Mouse (Mus musculus) forebrain, embryonic 16.5 days (tissue): ENCODE data around the gene Sf1. TPM values are rescaled to one million over a fixed set of nuclear protein-coding genes. Genes with fewer than 3 reads are reported as not detected.

Source experiments
- ATAC-seq: fragments of 200-750 bp; cut with Nextera tagmentation; 2 replicates; pipeline ENCODE4 v1.8.0; 2017; ENCODE audit warnings: mild to moderate bottlenecking, moderate library complexity
- H3K27ac ChIP-seq: fragments of 300-500 bp; sonication (generic); 2 replicates; pipeline ENCODE4 v1.5.1; 2014; ENCODE audit warnings: low read length, control low read depth
- H3K27me3 ChIP-seq: fragments of 300-500 bp; sonication (generic); replicated peaks from 2 replicates; pipeline ENCODE4 v1.6.1; 2014; ENCODE audit warnings: low read length; ENCODE audit not compliant: control insufficient read depth, insufficient read depth
- H3K36me3 ChIP-seq: fragments of 300-500 bp; sonication (generic); 2 replicates; pipeline ENCODE4 v1.6.1; 2014; ENCODE audit not compliant: control insufficient read depth, insufficient read depth
- H3K4me1 ChIP-seq: fragments of 300-500 bp; sonication (generic); replicated peaks from 2 replicates; pipeline ENCODE4 v1.6.1; 2014; ENCODE audit warnings: low read length; ENCODE audit not compliant: control insufficient read depth, insufficient read depth
- H3K4me2 ChIP-seq: fragments of 300-500 bp; sonication (generic); 2 replicates; pipeline ENCODE4 v1.6.1; 2014; ENCODE audit warnings: mild to moderate bottlenecking, low read length, control low read depth
- H3K4me3 ChIP-seq: fragments of 300-500 bp; sonication (generic); replicated peaks from 2 replicates; pipeline ENCODE4 v1.5.1; 2014; ENCODE audit warnings: mild to moderate bottlenecking, low read length, control low read depth
- H3K9ac ChIP-seq: fragments of 300-500 bp; sonication (generic); replicated peaks from 2 replicates; pipeline ENCODE4 v1.6.1; 2014; ENCODE audit warnings: low read depth, low read length, control low read depth
- H3K9me3 ChIP-seq: fragments of 300-500 bp; sonication (generic); 2 replicates; pipeline ENCODE4 v1.6.1; 2016; ENCODE audit warnings: low read length; ENCODE audit not compliant: control insufficient read depth
- WGBS: fragments of 180-500 bp; shearing (Covaris S2); extraction: QIAGEN DNeasy Blood & Tissue Kit; methylation state at CpG from one replicate; pipeline ENCODE4 v1.1.7; 2014; 5-methylcytosine and 5-hydroxymethylcytosine counted together
- polyA plus RNA-seq: library from polyadenylated mRNA; unstranded; fragments of >200 nt; fragmentation: Nextera tagmentation; extraction: Ambion mirVana; gene quantifications from 2 replicates; pipeline ENCODE4 v1.2.1, GENCODE M21; 2015

Sf1 gene
- polyA plus RNA-seq, 1 experiment from 2014 or later, result 122 TPM

- Histone ChIP-seq H3K9me3 (no peaks in the 10 kb centered on the region), H3K4me1 (peaks cover 27% of the 10 kb centered on the region), H3K9ac (peak overlapping the region; percentile 89; the same call in 1 of the 2 replicates), H3K4me2 (peak overlapping the region; percentile 96), H3K4me3 (peak overlapping the region; percentile 96), H3K27ac (no peak overlapping the region), H3K36me3 (peaks cover 28% of the 10 kb centered on the region), H3K27me3 (no peaks in the 10 kb centered on the region)
- no peak for ATAC-seq
- WGBS, result 0% methylated on average over 2 of the region's 2 CpGs
Observed at GRCm38 (mm10) chr19:6364842-6365241, 1.4 kb downstream of the Sf1 start.

GRCm38 (mm10) chr19:6370175-6370574 lies 6.7 kb downstream of the Sf1 start:
- H3K27ac ChIP-seq, result no peak overlapping the region
- peaks cover 69% of the 10 kb centered on the region for H3K36me3 ChIP-seq
- no peak overlapping the region for H3K4me3 ChIP-seq
- no peaks in the 10 kb centered on the region for H3K9me3 ChIP-seq
- 89% methylated on average over 2 of the region's 2 CpGs for WGBS
- no peak overlapping the region for H3K9ac ChIP-seq
- H3K27me3 ChIP-seq, result no peaks in the 10 kb centered on the region
- no peak for ATAC-seq
- H3K4me2 ChIP-seq, result no peak overlapping the region
- peaks cover 16% of the 10 kb centered on the region for H3K4me1 ChIP-seq

- H3K27me3 ChIP-seq, result no peaks in the 10 kb centered on the region
- no peaks in the 10 kb centered on the region for H3K9me3 ChIP-seq
- H3K4me2 ChIP-seq, result no peak overlapping the region
- H3K9ac ChIP-seq, result no peak overlapping the region
- WGBS, result 93% methylated on average over 3 of the region's 3 CpGs
- peaks cover 73% of the 10 kb centered on the region for H3K36me3 ChIP-seq
- peaks cover under 1% of the 10 kb centered on the region; the same call in 1 of the 2 replicates for H3K4me1 ChIP-seq
- no peak for ATAC-seq
- H3K4me3 ChIP-seq, result no peak overlapping the region
- no peak overlapping the region for H3K27ac ChIP-seq
Observed at GRCm38 (mm10) chr19:6372433-6372832, 8.9 kb downstream of the Sf1 start.

GRCm38 (mm10) chr19:6373539-6374400 lies 10.3 kb downstream of the Sf1 start:
- H3K27me3 ChIP-seq, result no peaks in the 10 kb centered on the region
- H3K9me3 ChIP-seq, result no peaks in the 10 kb centered on the region
- peak; percentile 31; the same call in 1 of the 2 replicates for ATAC-seq
- peaks cover 66% of the 10 kb centered on the region for H3K36me3 ChIP-seq
- 68% methylated on average over 12 of the region's 12 CpGs for WGBS
- H3K9ac ChIP-seq, result no peak overlapping the region
- H3K4me1 ChIP-seq, result no peaks in the 10 kb centered on the region
- no peak overlapping the region for H3K4me3 ChIP-seq
- H3K27ac ChIP-seq, result no peak overlapping the region
- H3K4me2 ChIP-seq, result no peak overlapping the region

GRCm38 (mm10) chr19:6374571-6374970 lies 11.1 kb downstream of the Sf1 start:
- Histone ChIP-seq H3K9me3 (no peaks in the 10 kb centered on the region), H3K9ac (no peak overlapping the region), H3K4me3 (no peak overlapping the region), H3K27ac (no peak overlapping the region), H3K4me2 (no peak overlapping the region), H3K27me3 (no peaks in the 10 kb centered on the region), H3K4me1 (no peaks in the 10 kb centered on the region), H3K36me3 (peaks cover 63% of the 10 kb centered on the region)
- ATAC-seq, result no peak
- 97% methylated on average over 10 of the region's 10 CpGs for WGBS

- ATAC-seq, result 0 out of 2 replicates have a peak, but pooled peaks have one; percentile 15
- H3K4me1 ChIP-seq, result no peaks in the 10 kb centered on the region
- H3K9ac ChIP-seq, result no peak overlapping the region
- H3K4me2 ChIP-seq, result no peak overlapping the region
- peaks cover 61% of the 10 kb centered on the region for H3K36me3 ChIP-seq
- H3K9me3 ChIP-seq, result no peaks in the 10 kb centered on the region
- no peaks in the 10 kb centered on the region for H3K27me3 ChIP-seq
- H3K4me3 ChIP-seq, result no peak overlapping the region
- H3K27ac ChIP-seq, result no peak overlapping the region
- WGBS, result 91% methylated on average over 39 of the region's 42 CpGs
Observed at GRCm38 (mm10) chr19:6375423-6376254, 12.1 kb downstream of the Sf1 start.

- Histone ChIP-seq H3K27ac (no peak overlapping the region), H3K4me3 (no peak overlapping the region), H3K36me3 (peaks cover 59% of the 10 kb centered on the region), H3K4me2 (no peak overlapping the region), H3K27me3 (no peaks in the 10 kb centered on the region), H3K4me1 (no peaks in the 10 kb centered on the region), H3K9me3 (no peaks in the 10 kb centered on the region), H3K9ac (no peak overlapping the region)
- 75% methylated on average over 14 of the region's 14 CpGs for WGBS
- no peak for ATAC-seq
Observed at GRCm38 (mm10) chr19:6376255-6376564, 12.7 kb downstream of the Sf1 start.

- Histone ChIP-seq H3K36me3 (peaks cover 54% of the 10 kb centered on the region), H3K9ac (no peak overlapping the region), H3K27me3 (no peaks in the 10 kb centered on the region), H3K4me2 (no peak overlapping the region), H3K9me3 (no peaks in the 10 kb centered on the region), H3K27ac (no peak overlapping the region), H3K4me3 (no peak overlapping the region), H3K4me1 (no peaks in the 10 kb centered on the region)
- 70% methylated on average over 2 of the region's 2 CpGs for WGBS
- ATAC-seq, result no peak
Observed at GRCm38 (mm10) chr19:6376643-6377042, 13.2 kb downstream of the Sf1 start.

GRCm38 (mm10) chr19:6377327-6378040 lies 14.0 kb downstream of the Sf1 start:
- H3K4me3 ChIP-seq, result no peak overlapping the region
- H3K4me2 ChIP-seq, result no peak overlapping the region
- peaks cover 46% of the 10 kb centered on the region for H3K36me3 ChIP-seq
- H3K27ac ChIP-seq, result no peak overlapping the region
- no peaks in the 10 kb centered on the region for H3K27me3 ChIP-seq
- whole genome bisulfite sequencing, result 46% methylated on average over 11 of the region's 11 CpGs
- no peak for ATAC-seq
- H3K4me1 ChIP-seq, result no peaks in the 10 kb centered on the region
- H3K9me3 ChIP-seq, result no peaks in the 10 kb centered on the region
- H3K9ac ChIP-seq, result no peak overlapping the region
